Mouse (Mus musculus): ENCODE data around the gene Hsf3. TPM values are rescaled to one million over a fixed set of nuclear protein-coding genes. Genes with fewer than 3 reads are reported as not detected.

Gene Hsf3
- 0.01 TPM in 1 of 2 replicates, not detected in the other for polyA plus RNA-seq (2012; rRNA removed)

DNA sequence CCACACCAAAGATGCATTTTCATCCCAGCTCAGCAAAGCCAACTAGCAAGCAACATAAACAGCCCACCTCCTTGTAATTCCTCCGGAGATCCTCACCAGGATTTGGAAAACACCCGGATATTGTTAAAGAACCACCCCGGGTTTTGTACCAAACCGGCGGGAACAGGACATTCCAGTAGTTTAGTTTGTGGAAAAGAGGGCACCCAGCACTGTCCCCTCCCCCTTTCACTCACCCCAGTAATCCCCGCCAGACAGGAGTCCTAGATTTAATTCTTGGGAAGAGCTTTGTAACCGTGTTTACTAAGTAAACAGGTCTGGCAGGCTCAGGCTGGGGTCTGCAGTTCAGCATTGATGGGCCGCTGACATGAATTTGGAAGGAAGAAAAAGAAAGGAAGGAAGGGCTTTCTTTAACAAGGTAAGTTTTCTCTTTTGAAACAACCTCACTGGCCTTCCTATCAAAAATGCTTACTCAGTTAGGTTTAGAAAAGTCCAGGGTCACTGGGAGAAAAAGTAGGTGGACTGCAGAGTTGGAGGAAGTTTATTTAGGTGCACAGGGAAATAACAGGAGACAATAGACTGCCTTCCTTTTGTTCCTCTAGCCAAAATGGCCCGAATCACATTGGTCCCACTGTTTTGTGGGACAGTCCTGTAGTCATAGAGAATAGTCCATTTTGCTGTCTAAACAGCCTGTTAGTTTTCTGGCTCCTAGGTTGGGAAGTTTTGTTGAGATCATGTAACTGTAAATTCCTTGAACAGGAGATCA is at the start of gene Hsf3:
Gene Hsf3, minus strand, starts transcription at position 94 of the 763 bp plus-strand sequence.

DNA sequence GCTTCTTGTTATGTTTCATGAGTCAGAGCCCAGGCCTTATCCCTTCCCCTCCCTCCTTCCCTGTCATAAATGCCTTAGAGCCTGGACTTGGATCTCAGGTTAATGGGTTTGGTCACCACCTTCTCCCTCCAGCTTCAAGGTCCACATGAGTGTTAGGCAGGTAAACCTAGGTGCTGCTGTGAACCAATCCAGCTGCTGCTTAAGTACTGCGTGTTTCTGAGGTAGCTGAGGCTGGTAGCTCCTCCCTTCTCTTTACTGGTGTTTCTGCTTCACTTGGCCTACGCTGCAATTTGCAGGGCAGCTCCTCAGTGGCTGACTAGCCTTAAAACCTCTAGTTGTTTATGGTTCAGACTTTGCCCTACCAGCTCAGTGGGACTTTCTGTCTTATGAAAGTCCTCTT is 945 bp downstream of the Hsf3 start, which contains the start of gene Heph:
Gene Heph, plus strand, starts transcription at position 211 of the 400 bp plus-strand sequence.

GRCm38 (mm10) chrX:96293338-96293737 is 162.8 kb downstream of the Hsf3 start, which contains the start of gene Vsig4:
Gene Vsig4, minus strand, starts transcription at chrX:96293438.

Other genes starting within 250 kb of the Hsf3 start
- gene Vsig4, start 162.9 kb downstream of the Hsf3 start, polyA plus RNA-seq (2012; rRNA removed): 0.16 and 0.21 TPM in 2 replicates
- 0.64 and 0.66 TPM in 2 replicates for gene Heph, start 935 bp downstream of the Hsf3 start, polyA plus RNA-seq (2012; rRNA removed)

All from liver, embryonic 14 days (tissue).